Comparison of ENCODE assay signal across 14 mouse cellular contexts in genomic region chr8:71466198-71466597, GRCm38 (mm10). TPM values are rescaled to one million over a fixed set of nuclear protein-coding genes. Genes with fewer than 3 reads are reported as not detected.
DNase-seq lines count a peak whose midpoint lies in the region; ATAC-seq lines count a peak whose summit lies in the region.
"Had no signal": no experiment of that assay in that cellular context is flagged by ENCODE, and none has a peak within 500 bp of the region (broad histone marks: within the 10 kb centered on the region; RNA-seq: fewer than 3 reads in every experiment).

No protein-coding gene starts in this region.

- H3K4me2 ChIP-seq in heart, embryonic 13.5 days: peak overlapping the region; percentile 95; the same call in 1 of the 2 replicates
- peak overlapping the region; percentile 90; the same call in 1 of the 2 replicates for H3K4me2 ChIP-seq in limb, embryonic 11.5 days (ENCODE audit: low read depth, severe bottlenecking)
- no peak overlapping the region for H3K4me2 ChIP-seq in limb, embryonic 13.5 days (replicated peaks)

- no peak overlapping the region for H3K9ac ChIP-seq in heart, embryonic 13.5 days
- H3K9ac ChIP-seq in limb, embryonic 11.5 days (ENCODE audit: low read length): no peak overlapping the region
- no peak overlapping the region for H3K9ac ChIP-seq in limb, embryonic 13.5 days
- H3K9ac ChIP-seq: heart, embryonic 12.5 days had no signal

- H3K27ac ChIP-seq in heart, embryonic 13.5 days (replicated peaks): no peak overlapping the region
- no peak overlapping the region for H3K27ac ChIP-seq in limb, embryonic 11.5 days (replicated peaks; ENCODE audit: low read depth, low read length)
- no peak overlapping the region for H3K27ac ChIP-seq in limb, embryonic 10.5 days
- H3K27ac ChIP-seq in limb, embryonic 13.5 days: no peak overlapping the region
- H3K27ac ChIP-seq: lung, embryonic 15.5 days; neural tube, embryonic 12.5 days had no signal

- peaks cover 27% of the 10 kb centered on the region for H3K36me3 ChIP-seq in heart, embryonic 13.5 days
- peaks cover 4% of the 10 kb centered on the region; the same call in 1 of the 2 replicates for H3K36me3 ChIP-seq in limb, embryonic 11.5 days (ENCODE audit: control insufficient read depth, insufficient read depth, low read length)
- peaks cover 35% of the 10 kb centered on the region for H3K36me3 ChIP-seq in limb, embryonic 10.5 days
- peaks cover 11% of the 10 kb centered on the region for H3K36me3 ChIP-seq in limb, embryonic 13.5 days

- H3K27me3 ChIP-seq in heart, embryonic 13.5 days (replicated peaks): peaks cover 13% of the 10 kb centered on the region
- H3K27me3 ChIP-seq in limb, embryonic 11.5 days (ENCODE audit: control insufficient read depth, insufficient read depth, low read length): peaks cover 3% of the 10 kb centered on the region; the same call in 1 of the 2 replicates
- peaks cover 14% of the 10 kb centered on the region for H3K27me3 ChIP-seq in limb, embryonic 10.5 days (ENCODE audit: low read depth, poor library complexity, severe bottlenecking)
- no peaks in the 10 kb centered on the region for H3K27me3 ChIP-seq in limb, embryonic 13.5 days
- H3K27me3 ChIP-seq: CH12.LX; lung, embryonic 15.5 days; neural tube, embryonic 12.5 days; Patski had no signal

- no peaks in the 10 kb centered on the region for H3K9me3 ChIP-seq in heart, embryonic 13.5 days
- no peaks in the 10 kb centered on the region; the same call in 1 of the 2 replicates for H3K9me3 ChIP-seq in limb, embryonic 11.5 days (ENCODE audit: control insufficient read depth, low read length)
- H3K9me3 ChIP-seq in limb, embryonic 10.5 days (replicated peaks): no peaks in the 10 kb centered on the region
- no peaks in the 10 kb centered on the region for H3K9me3 ChIP-seq in limb, embryonic 13.5 days
- H3K9me3 ChIP-seq: heart, embryonic 12.5 days; lung, embryonic 15.5 days; neural tube, embryonic 12.5 days had no signal

- H3K4me1 ChIP-seq in heart, embryonic 13.5 days: peaks cover 52% of the 10 kb centered on the region
- H3K4me1 ChIP-seq in limb, embryonic 11.5 days (ENCODE audit: control insufficient read depth, insufficient read depth, low read length): peaks cover 17% of the 10 kb centered on the region
- H3K4me1 ChIP-seq in limb, embryonic 10.5 days: peaks cover 65% of the 10 kb centered on the region
- H3K4me1 ChIP-seq in limb, embryonic 13.5 days: peaks cover 45% of the 10 kb centered on the region

- H3K4me3 ChIP-seq in heart, embryonic 13.5 days: no peak overlapping the region
- no peak overlapping the region for H3K4me3 ChIP-seq in limb, embryonic 11.5 days (ENCODE audit: low read depth, low read length)
- H3K4me3 ChIP-seq in limb, embryonic 10.5 days: no peak overlapping the region
- 0 out of 2 replicates have a peak overlapping the region, but pooled peaks have one; percentile 87 for H3K4me3 ChIP-seq in limb, embryonic 13.5 days

- no peak for ATAC-seq in heart, embryonic 13.5 days (ENCODE audit: extremely low read depth, insufficient number of reproducible peaks, low FRiP score, low TSS enrichment)
- no peak for ATAC-seq in limb, embryonic 11.5 days (ENCODE audit: insufficient number of reproducible peaks, low FRiP score, low TSS enrichment, low read depth)
- no peak for ATAC-seq in limb, embryonic 13.5 days (ENCODE audit: low FRiP score, low read depth)
- ATAC-seq: Patski had no signal

- DNase-seq in heart, adult 8-10 months (ENCODE audit: low spot score): no peak
- DNase-seq in limb, embryonic 11.5 days (ENCODE audit: low spot score): no peak
- no peak for DNase-seq in limb, embryonic 10.5 days (ENCODE audit: low spot score)
- peak; percentile 70 for DNase-seq in cerebellum, adult 9-10 months
- no peak for DNase-seq in lung, postnatal 4 days
- DNase-seq: kidney, postnatal 36 days; right cerebral cortex, adult 18-20 months had no signal

- 91% methylated on average over 5 of the region's 5 CpGs for WGBS in heart, embryonic 13.5 days
- 94% methylated on average over 5 of the region's 5 CpGs for WGBS in limb, embryonic 11.5 days
- 97% methylated on average over 5 of the region's 5 CpGs for WGBS in limb, embryonic 10.5 days
- WGBS in limb, embryonic 13.5 days: 94% methylated on average over 5 of the region's 5 CpGs

RNA-seq across cellular contexts. Expression of gene Mrpl34, which starts 1.4 kb away (rescaled TPM):
- polyA plus RNA-seq in heart, embryonic 13.5 days (2015; fragmentation: Nextera tagmentation; extraction: Ambion mirVana): 165 and 186 TPM in 2 replicates
- total RNA-seq in heart, adult 8-10 months (2022): 100 to 1,000 TPM; 114 to 128 (median 119) TPM
- polyA plus RNA-seq in limb, embryonic 11.5 days (2014; fragmentation: Nextera tagmentation; extraction: Ambion mirVana): 216 and 231 TPM in 2 replicates
- 231 and 263 TPM in 2 replicates for polyA plus RNA-seq in limb, embryonic 10.5 days (2016; fragmentation: Nextera tagmentation; extraction: Ambion mirVana)
- 151 and 152 TPM in 2 replicates for polyA plus RNA-seq in limb, embryonic 13.5 days (2015; fragmentation: Nextera tagmentation; extraction: Ambion mirVana)

RNA-seq across cellular contexts. Expression of gene Abhd8, which starts 2.7 kb away (rescaled TPM):
- polyA plus RNA-seq in heart, embryonic 13.5 days (2015; fragmentation: Nextera tagmentation; extraction: Ambion mirVana): 33.0 and 35.5 TPM in 2 replicates
- 10 to 100 TPM; 21.4 to 29.6 (median 24.8) TPM for total RNA-seq in heart, adult 8-10 months (2022)
- 38.7 and 43.4 TPM in 2 replicates for polyA plus RNA-seq in limb, embryonic 11.5 days (2014; fragmentation: Nextera tagmentation; extraction: Ambion mirVana)
- 61.5 and 75.1 TPM in 2 replicates for polyA plus RNA-seq in limb, embryonic 10.5 days (2016; fragmentation: Nextera tagmentation; extraction: Ambion mirVana)
- 75.2 and 75.7 TPM in 2 replicates for polyA plus RNA-seq in limb, embryonic 13.5 days (2015; fragmentation: Nextera tagmentation; extraction: Ambion mirVana)

RNA-seq across cellular contexts. Expression of gene Dda1, which starts 2.8 kb away (rescaled TPM):
- polyA plus RNA-seq in heart, embryonic 13.5 days (2015; fragmentation: Nextera tagmentation; extraction: Ambion mirVana): 75.6 and 87.1 TPM in 2 replicates
- 10 to 100 TPM; 31.0 to 37.7 (median 33.8) TPM for total RNA-seq in heart, adult 8-10 months (2022)
- 115 TPM in 2 replicates for polyA plus RNA-seq in limb, embryonic 11.5 days (2014; fragmentation: Nextera tagmentation; extraction: Ambion mirVana)
- 130 and 138 TPM in 2 replicates for polyA plus RNA-seq in limb, embryonic 10.5 days (2016; fragmentation: Nextera tagmentation; extraction: Ambion mirVana)
- 98.8 and 105 TPM in 2 replicates for polyA plus RNA-seq in limb, embryonic 13.5 days (2015; fragmentation: Nextera tagmentation; extraction: Ambion mirVana)

RNA-seq across cellular contexts. Expression of gene Ano8, which starts 19.6 kb away (rescaled TPM):
- 0.63 and 0.78 TPM in 2 replicates for polyA plus RNA-seq in heart, embryonic 13.5 days (2015; fragmentation: Nextera tagmentation; extraction: Ambion mirVana)
- 10 to 100 TPM; 14.1 to 17.3 (median 16.1) TPM for total RNA-seq in heart, adult 8-10 months (2022)
- polyA plus RNA-seq in limb, embryonic 11.5 days (2014; fragmentation: Nextera tagmentation; extraction: Ambion mirVana): 3.0 and 4.2 TPM in 2 replicates
- polyA plus RNA-seq in limb, embryonic 10.5 days (2016; fragmentation: Nextera tagmentation; extraction: Ambion mirVana): 2.7 and 3.5 TPM in 2 replicates
- 1.5 and 1.7 TPM in 2 replicates for polyA plus RNA-seq in limb, embryonic 13.5 days (2015; fragmentation: Nextera tagmentation; extraction: Ambion mirVana)

RNA-seq across cellular contexts. Expression of gene Gtpbp3, which starts 21.7 kb away (rescaled TPM):
- polyA plus RNA-seq in heart, embryonic 13.5 days (2015; fragmentation: Nextera tagmentation; extraction: Ambion mirVana): 11.6 and 12.6 TPM in 2 replicates
- total RNA-seq in heart, adult 8-10 months (2022): 10 to 100 TPM; 17.5 to 22.2 (median 19.0) TPM
- polyA plus RNA-seq in limb, embryonic 11.5 days (2014; fragmentation: Nextera tagmentation; extraction: Ambion mirVana): 8.3 and 8.7 TPM in 2 replicates
- 26.8 and 28.2 TPM in 2 replicates for polyA plus RNA-seq in limb, embryonic 10.5 days (2016; fragmentation: Nextera tagmentation; extraction: Ambion mirVana)
- polyA plus RNA-seq in limb, embryonic 13.5 days (2015; fragmentation: Nextera tagmentation; extraction: Ambion mirVana): 23.6 and 25.0 TPM in 2 replicates
